Mouse (Mus musculus): ENCODE data around the gene Mmp7. TPM values are rescaled to one million over a fixed set of nuclear protein-coding genes. Genes with fewer than 3 reads are reported as not detected.

The Mmp7 gene
- not detected in 2 replicates for polyA plus RNA-seq (2012)

- no peak for TF ChIP-seq GATA1 (IDR thresholded peaks at IDR 0.05; ENCODE audit: low read length)
These were observed at the start of gene Mmp7 for GRCm38 (mm10) chr9:7691790-7692189. Gene Mmp7, plus strand, starts transcription at chr9:7692090.

- no peak for TF ChIP-seq GATA1 (IDR thresholded peaks at IDR 0.05; ENCODE audit: low read length)
These were observed 44.0 kb upstream of the Mmp7 start for GRCm38 (mm10) chr9:7647901-7648300.

GRCm38 (mm10) chr9:7650397-7651180 is 41.3 kb upstream of the Mmp7 start:
- no peak for TF ChIP-seq GATA1 (IDR thresholded peaks at IDR 0.05; ENCODE audit: low read length)

DNA sequence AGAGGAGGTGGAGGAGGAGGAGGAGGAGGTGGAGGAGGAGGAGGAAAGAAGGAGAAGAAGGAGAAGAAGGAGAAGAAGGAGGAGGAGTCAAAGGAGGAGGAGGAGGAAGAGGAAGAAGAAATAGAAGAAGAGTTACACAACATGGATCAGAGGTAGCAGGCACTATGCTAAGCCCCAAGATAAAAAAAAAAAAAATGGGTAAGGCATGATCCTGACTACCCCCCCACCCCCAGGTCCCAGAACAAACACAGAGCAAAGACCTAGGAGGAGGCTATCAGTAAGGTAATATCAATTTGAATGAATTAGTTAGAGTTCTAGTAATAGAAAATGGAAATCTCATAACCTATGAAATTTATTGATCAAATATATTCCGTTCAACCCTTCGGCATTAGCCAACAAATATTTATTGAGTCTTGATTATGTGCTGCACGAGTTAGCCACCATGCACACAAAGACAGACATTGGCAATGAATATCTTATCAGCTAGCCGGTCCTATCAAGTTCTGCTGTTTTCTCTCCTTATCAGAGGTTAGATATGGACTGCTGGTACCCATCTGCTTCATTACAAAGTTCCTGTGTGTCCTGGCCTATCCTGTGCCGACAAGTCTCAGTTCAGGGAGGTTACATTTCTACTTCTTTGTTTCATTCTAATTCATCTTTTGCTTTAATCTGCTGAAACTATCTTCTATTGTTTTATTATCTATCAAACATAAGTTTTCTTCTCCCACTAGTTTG is 39.4 kb upstream of the Mmp7 start:
- no peak for TF ChIP-seq GATA1 (IDR thresholded peaks at IDR 0.05; ENCODE audit: low read length)

DNA sequence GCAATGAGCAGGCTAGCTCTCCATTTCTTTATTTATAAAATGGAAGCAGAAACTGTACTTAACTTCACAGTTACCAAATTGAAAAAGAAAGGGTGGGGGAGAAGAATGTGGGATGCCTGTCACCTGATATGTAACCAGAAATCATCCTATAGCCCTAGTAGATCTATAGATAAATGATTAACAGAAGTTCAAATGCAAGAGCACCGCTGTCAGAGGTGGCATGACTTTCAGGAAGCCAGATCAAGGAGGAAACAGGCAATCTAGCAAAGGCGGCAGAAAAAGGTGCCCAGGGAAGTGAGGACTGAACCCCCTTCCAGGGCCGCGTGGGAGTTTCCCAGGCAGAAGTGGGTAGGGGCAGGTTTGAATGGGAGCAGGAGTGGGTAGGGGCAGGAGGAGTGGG is 33.9 kb upstream of the Mmp7 start:
- TF ChIP-seq GATA1 (IDR thresholded peaks at IDR 0.05; ENCODE audit: low read length), result no peak

DNA sequence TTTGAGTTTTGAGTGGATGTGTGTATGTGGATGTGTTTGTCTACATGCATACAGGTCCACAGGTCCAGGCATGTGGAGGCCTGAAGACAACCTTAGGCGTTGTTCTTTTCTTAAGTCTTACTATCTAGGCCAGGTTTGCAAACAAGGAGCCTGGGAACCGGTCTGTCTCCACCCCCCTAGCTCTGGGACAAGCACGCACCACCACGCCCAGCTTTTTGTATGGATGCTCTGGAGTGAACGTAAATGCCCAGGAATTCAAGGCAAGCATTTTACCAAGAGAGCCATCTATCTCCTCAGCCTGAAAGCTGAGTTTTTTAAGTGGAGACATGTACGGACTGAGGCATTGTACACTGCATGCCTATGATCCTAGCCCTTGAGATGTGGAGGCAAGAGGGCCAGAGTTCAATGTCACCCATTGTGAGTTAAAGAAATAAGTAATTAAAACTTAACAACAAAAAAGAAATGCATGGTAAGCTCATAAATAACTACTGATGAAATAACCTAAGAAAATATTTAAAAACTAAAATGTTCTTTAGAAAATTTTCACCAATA is 32.3 kb upstream of the Mmp7 start:
- TF ChIP-seq GATA1 (IDR thresholded peaks at IDR 0.05; ENCODE audit: low read length), result no peak

- TF ChIP-seq GATA1 (IDR thresholded peaks at IDR 0.05; ENCODE audit: low read length), result no peak
These were observed 30.5 kb upstream of the Mmp7 start for GRCm38 (mm10) chr9:7661371-7661770.

DNA sequence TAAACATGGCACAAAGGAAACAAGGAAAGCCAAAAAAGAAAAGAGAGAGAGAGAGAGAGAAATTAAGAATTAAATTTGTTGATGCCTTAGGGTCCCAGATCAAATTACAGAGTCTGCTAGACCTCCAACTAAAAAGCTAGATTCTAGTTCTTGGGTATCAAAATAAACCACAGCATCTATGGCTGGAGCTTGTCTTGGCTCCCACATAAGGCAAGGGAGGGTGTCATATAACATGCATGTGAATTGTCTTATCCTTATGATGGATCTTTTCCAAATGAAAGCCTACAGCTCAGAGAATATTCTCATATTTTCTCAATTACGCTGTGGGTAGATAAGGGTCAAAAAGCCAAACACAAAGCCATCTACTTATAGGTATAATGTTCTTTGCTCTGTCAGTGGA is 22.2 kb upstream of the Mmp7 start:
- no peak for TF ChIP-seq GATA1 (IDR thresholded peaks at IDR 0.05; ENCODE audit: low read length)

- no peak for TF ChIP-seq GATA1 (IDR thresholded peaks at IDR 0.05; ENCODE audit: low read length)
These were observed 18.9 kb upstream of the Mmp7 start for GRCm38 (mm10) chr9:7672985-7673384.

DNA sequence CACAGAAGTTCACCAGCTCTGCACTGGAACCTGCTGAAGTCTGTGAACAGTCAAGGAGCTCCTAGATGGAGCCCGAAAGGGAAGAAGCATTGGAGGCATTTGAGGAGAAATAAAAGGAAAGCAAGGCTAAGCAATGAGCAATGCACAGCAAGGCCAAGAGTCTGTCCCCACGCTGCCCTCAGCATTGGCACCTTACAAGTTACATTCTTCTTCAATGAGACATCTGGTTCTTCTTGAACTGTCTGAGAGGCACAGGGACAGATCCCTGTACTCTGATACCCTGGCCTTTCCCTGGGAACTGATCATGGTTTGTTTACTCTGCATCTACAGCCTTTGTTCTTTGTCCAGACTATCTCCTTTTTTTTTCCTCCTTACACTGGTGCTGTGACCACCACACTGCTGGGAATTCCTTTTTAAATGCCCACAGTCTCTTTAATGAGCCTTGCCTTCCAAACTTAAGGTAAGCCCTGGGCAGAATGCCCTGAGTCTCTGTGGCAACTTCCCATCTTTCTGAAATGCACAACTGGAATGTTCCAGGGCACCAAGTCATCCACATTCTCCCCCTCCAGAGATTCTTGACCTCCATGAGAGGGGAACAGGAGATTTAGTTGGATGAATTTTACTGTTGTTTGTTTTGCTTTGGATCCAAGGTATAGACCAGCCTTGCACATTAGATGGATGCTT is 13.6 kb upstream of the Mmp7 start:
- no peak for TF ChIP-seq GATA1 (IDR thresholded peaks at IDR 0.05; ENCODE audit: low read length)

- no peak for TF ChIP-seq GATA1 (IDR thresholded peaks at IDR 0.05; ENCODE audit: low read length)
These were observed 9.7 kb upstream of the Mmp7 start for GRCm38 (mm10) chr9:7682081-7682618.

DNA sequence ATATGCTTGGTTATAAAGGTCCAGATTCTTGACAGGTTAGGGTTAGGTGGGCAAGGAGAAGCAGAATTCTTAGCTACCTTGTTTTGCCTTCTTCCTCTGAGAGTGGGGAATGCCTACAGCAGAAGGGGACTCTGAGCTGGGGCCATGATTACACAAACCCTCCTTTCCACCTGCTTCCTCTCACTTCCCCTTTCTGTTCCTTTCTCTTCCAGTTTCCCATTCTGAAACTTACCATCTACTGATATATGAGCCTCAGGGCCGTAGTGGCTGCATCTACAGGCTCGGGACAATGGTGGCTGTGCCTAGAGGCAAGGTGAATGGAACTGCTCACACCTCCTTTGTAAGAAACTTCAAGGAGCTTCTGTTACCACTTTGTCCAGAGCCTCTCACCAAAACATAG is 5.9 kb upstream of the Mmp7 start:
- TF ChIP-seq GATA1 (IDR thresholded peaks at IDR 0.05; ENCODE audit: low read length), result no peak

DNA sequence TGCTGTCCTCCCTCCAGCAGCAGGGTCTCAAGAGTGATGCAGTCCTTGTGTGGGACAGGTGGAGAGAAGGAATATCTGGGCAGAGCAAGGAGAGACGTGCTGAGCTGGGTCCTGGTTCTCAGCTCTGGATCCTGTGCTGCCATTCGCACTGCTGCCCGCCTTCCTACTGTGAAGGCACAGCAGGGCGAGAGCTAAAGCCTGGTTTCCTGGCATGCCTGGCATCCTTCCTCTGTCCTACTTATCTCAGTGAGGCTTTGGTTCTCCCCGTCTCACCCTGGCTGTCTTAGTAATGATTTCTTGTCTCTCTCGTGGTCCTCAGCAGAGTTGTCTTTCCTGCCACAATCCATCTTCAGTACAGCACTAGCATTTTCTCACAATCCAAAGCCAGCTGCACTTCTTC is 2.1 kb upstream of the Mmp7 start:
- TF ChIP-seq GATA1 (IDR thresholded peaks at IDR 0.05; ENCODE audit: low read length), result no peak

DNA sequence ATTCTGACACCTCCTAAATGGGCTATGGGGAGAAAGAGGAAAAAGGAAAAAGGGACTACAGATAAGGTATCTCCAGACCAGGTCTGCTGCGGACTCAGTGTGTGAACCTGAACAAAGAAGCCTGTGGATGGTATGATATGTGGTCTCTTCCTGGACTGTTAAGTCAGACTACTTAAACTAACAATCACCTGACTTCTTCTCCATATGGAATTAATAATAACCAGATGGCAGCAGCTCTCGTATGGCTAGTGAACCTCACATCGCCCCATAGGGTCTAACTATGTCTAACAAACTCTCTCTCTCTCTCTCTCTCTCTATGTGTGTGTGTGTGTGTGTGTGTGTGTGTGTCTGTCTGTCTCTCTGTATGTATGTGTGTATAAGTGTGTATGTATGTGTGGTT is 2.1 kb downstream of the Mmp7 start:
- no peak for TF ChIP-seq GATA1 (IDR thresholded peaks at IDR 0.05; ENCODE audit: low read length)

GRCm38 (mm10) chr9:7695646-7696045 is 3.8 kb downstream of the Mmp7 start:
- no peak for TF ChIP-seq GATA1 (IDR thresholded peaks at IDR 0.05; ENCODE audit: low read length)

DNA sequence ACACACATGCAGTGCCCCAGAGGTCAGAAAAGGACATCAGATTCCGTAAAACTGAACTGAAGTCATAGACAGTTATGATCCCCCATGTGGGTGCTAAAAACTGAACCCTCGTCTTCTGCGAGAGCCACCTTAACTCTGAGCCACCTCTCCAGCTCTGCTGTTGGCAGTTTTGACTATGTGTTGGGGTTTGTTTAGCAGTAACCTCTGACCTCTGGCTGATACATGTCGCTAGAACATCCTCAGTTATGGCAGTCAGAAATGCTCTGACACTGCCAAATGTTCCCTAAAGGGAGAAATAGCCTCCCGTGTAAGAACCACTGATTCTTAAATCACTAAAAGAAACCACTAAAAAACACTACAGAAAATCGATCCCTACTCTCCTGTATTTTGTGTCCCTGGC is 16.8 kb downstream of the Mmp7 start:
- no peak for TF ChIP-seq GATA1 (IDR thresholded peaks at IDR 0.05; ENCODE audit: low read length)
